In the genomic region with DNA sequence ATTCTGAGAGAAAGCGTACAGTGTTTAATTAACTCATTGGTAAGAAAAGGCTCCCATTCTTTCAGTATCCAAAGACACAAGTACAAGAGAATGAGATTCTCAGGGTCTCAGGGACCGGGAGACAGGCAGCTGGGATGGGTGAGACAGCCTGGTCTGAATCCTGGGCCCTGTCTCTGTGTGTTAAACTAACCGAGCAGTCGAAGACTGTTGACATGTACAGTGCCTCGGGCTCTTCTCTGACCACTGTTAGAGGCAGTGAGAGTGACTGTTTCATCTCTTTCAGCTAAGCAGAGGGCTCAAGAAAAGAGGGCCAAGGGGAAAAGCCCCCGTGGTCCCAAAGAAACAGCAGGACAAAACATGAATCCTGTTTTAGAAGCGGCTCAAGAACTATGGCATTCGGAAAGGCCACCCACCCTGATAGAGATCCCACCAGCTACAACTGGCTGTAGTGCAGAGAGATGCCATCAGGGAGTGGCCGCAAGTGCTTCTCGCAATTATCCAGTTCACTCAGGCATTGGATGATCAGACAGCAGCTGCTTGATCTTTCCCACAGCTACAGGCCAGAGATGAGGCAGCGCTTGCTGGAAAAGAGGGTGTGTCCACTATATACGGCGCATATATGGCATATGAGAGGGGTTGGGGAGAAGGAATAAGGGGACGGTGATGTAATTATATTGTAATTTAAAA, we compare ENCODE assay signal across 17 mouse cellular contexts.
DNase-seq lines count a peak whose midpoint lies in the region; ATAC-seq lines count a peak whose summit lies in the region.
"Had no signal": no experiment of that assay in that cellular context is flagged by ENCODE, and none has a peak within 500 bp of the region (broad histone marks: within the 10 kb centered on the region; RNA-seq: fewer than 3 reads in every experiment).

No protein-coding gene starts in this region.

- H3K27me3 ChIP-seq in forebrain, embryonic 10.5 days (ENCODE audit: poor library complexity, severe bottlenecking), result no peaks in the 10 kb centered on the region
- no peaks in the 10 kb centered on the region for H3K27me3 ChIP-seq in forebrain, embryonic 16.5 days (replicated peaks; ENCODE audit: control insufficient read depth, insufficient read depth, low read length)
- H3K27me3 ChIP-seq in forebrain, embryonic 14.5 days (replicated peaks; ENCODE audit: control insufficient read depth, insufficient read depth, low read length), result no peaks in the 10 kb centered on the region
- H3K27me3 ChIP-seq in midbrain, embryonic 13.5 days, result no peaks in the 10 kb centered on the region
- H3K27me3 ChIP-seq: embryonic facial prominence, embryonic 15.5 days; limb, embryonic 15.5 days had no signal

- ATAC-seq in forebrain, embryonic 16.5 days, result no peak
- ATAC-seq in forebrain, embryonic 14.5 days, result peak; percentile 62
- peak; percentile 81 for ATAC-seq in midbrain, embryonic 13.5 days
- no peak for ATAC-seq in megakaryocyte, adult 5-6 weeks (ENCODE audit: poor library complexity, severe bottlenecking)
- ATAC-seq in erythroblast, adult 5-6 weeks (replicated peaks; ENCODE audit: low FRiP score, poor library complexity, severe bottlenecking), result no peak

- WGBS in forebrain, embryonic 10.5 days, result 77% methylated on average over 14 of the region's 14 CpGs
- 56% methylated on average over 14 of the region's 14 CpGs for WGBS in forebrain, embryonic 16.5 days
- WGBS in forebrain, embryonic 14.5 days, result 65% methylated on average over 14 of the region's 14 CpGs
- WGBS in midbrain, embryonic 13.5 days, result 64% methylated on average over 14 of the region's 14 CpGs

- 0 out of 2 replicates have a peak overlapping the region, but pooled peaks have one; percentile 20 for H3K27ac ChIP-seq in forebrain, embryonic 10.5 days
- no peak overlapping the region for H3K27ac ChIP-seq in forebrain, embryonic 16.5 days (ENCODE audit: low read length)
- no peak overlapping the region for H3K27ac ChIP-seq in forebrain, embryonic 14.5 days (ENCODE audit: low read depth, low read length)
- no peak overlapping the region for H3K27ac ChIP-seq in midbrain, embryonic 13.5 days
- H3K27ac ChIP-seq: embryonic facial prominence, embryonic 15.5 days; gastrocnemius, adult 2 months; heart, embryonic 10.5 days; limb, embryonic 15.5 days had no signal

- H3K4me2 ChIP-seq in forebrain, embryonic 16.5 days (ENCODE audit: low read length), result no peak overlapping the region
- H3K4me2 ChIP-seq in forebrain, embryonic 14.5 days (ENCODE audit: low read length), result no peak overlapping the region
- H3K4me2 ChIP-seq in midbrain, embryonic 13.5 days (replicated peaks), result no peak overlapping the region
- H3K4me2 ChIP-seq: embryonic facial prominence, embryonic 15.5 days; limb, embryonic 15.5 days had no signal

- H3K36me3 ChIP-seq in forebrain, embryonic 10.5 days (replicated peaks), result no peaks in the 10 kb centered on the region
- H3K36me3 ChIP-seq in forebrain, embryonic 16.5 days (ENCODE audit: control insufficient read depth, insufficient read depth), result no peaks in the 10 kb centered on the region
- H3K36me3 ChIP-seq in forebrain, embryonic 14.5 days (ENCODE audit: control insufficient read depth, insufficient read depth, low read length), result no peaks in the 10 kb centered on the region
- H3K36me3 ChIP-seq in midbrain, embryonic 13.5 days, result no peaks in the 10 kb centered on the region; the same call in 1 of the 2 replicates
- H3K36me3 ChIP-seq: embryonic facial prominence, embryonic 15.5 days; heart, embryonic 10.5 days; limb, embryonic 15.5 days had no signal

- H3K9ac ChIP-seq in forebrain, embryonic 16.5 days (replicated peaks; ENCODE audit: low read depth, low read length), result no peak overlapping the region
- no peak overlapping the region for H3K9ac ChIP-seq in forebrain, embryonic 14.5 days (ENCODE audit: low read length)
- H3K9ac ChIP-seq in midbrain, embryonic 13.5 days (replicated peaks), result no peak overlapping the region
- H3K9ac ChIP-seq: embryonic facial prominence, embryonic 15.5 days; limb, embryonic 15.5 days had no signal

- no peak overlapping the region for H3K4me3 ChIP-seq in forebrain, embryonic 10.5 days
- no peak overlapping the region for H3K4me3 ChIP-seq in forebrain, embryonic 16.5 days (replicated peaks; ENCODE audit: low read length)
- H3K4me3 ChIP-seq in forebrain, embryonic 14.5 days (ENCODE audit: low read depth, low read length), result no peak overlapping the region
- no peak overlapping the region for H3K4me3 ChIP-seq in midbrain, embryonic 13.5 days (replicated peaks)
- H3K4me3 ChIP-seq: embryonic facial prominence, embryonic 15.5 days; gastrocnemius, adult 2 months; heart, embryonic 10.5 days; limb, embryonic 15.5 days had no signal

- no peak for DNase-seq in forebrain, embryonic 10.5 days (ENCODE audit: extremely low spot score, low spot score)
- DNase-seq in Muller cell, postnatal 12 days (ENCODE audit: inconsistent ontology term), result peak; percentile 62
- peak; percentile 17 for DNase-seq in forebrain, embryonic 14.5 days (ENCODE audit: low spot score)
- no peak for DNase-seq in frontal cortex, postnatal 36 days (ENCODE audit: low spot score in 2 of 2)
- DNase-seq: adrenal gland, postnatal 14 days; gastrocnemius, adult 2 months; heart, postnatal 36 days; kidney, adult 11 months; lung, adult 2 months; thymus, postnatal 4 days had no signal

- H3K9me3 ChIP-seq in forebrain, embryonic 10.5 days, result no peaks in the 10 kb centered on the region; the same call in 1 of the 2 replicates
- H3K9me3 ChIP-seq in forebrain, embryonic 16.5 days (ENCODE audit: control insufficient read depth, low read length), result peaks cover 3% of the 10 kb centered on the region; the same call in 1 of the 2 replicates
- peaks cover 5% of the 10 kb centered on the region; the same call in 1 of the 2 replicates for H3K9me3 ChIP-seq in forebrain, embryonic 14.5 days (replicated peaks; ENCODE audit: control insufficient read depth, low read length)
- H3K9me3 ChIP-seq in midbrain, embryonic 13.5 days, result 0 out of 2 replicates have a peak, but pooled peaks cover 3% of the 10 kb centered on the region
- H3K9me3 ChIP-seq: embryonic facial prominence, embryonic 15.5 days; heart, embryonic 10.5 days; limb, embryonic 15.5 days had no signal

- peaks cover 6% of the 10 kb centered on the region for H3K4me1 ChIP-seq in forebrain, embryonic 10.5 days
- H3K4me1 ChIP-seq in forebrain, embryonic 16.5 days (replicated peaks; ENCODE audit: control insufficient read depth, insufficient read depth, low read length), result no peaks in the 10 kb centered on the region
- H3K4me1 ChIP-seq in forebrain, embryonic 14.5 days (ENCODE audit: control insufficient read depth, insufficient read depth, low read length), result no peaks in the 10 kb centered on the region
- H3K4me1 ChIP-seq in midbrain, embryonic 13.5 days (replicated peaks), result peaks cover 5% of the 10 kb centered on the region; the same call in 1 of the 2 replicates
- H3K4me1 ChIP-seq: embryonic facial prominence, embryonic 15.5 days; heart, embryonic 10.5 days; limb, embryonic 15.5 days had no signal

Comparison
In these comparisons a context has a peak if more than half of its experiments do, and no peak if none do; other contexts are left out.
1. DNase-seq: peak in Muller cell, postnatal 12 days (single experiment) and forebrain, embryonic 14.5 days (single experiment); none in forebrain, embryonic 10.5 days (single experiment) and frontal cortex, postnatal 36 days (0 of 2).
2. ATAC-seq: peak in forebrain, embryonic 14.5 days (single experiment) and midbrain, embryonic 13.5 days (single experiment); none in forebrain, embryonic 16.5 days (single experiment), megakaryocyte, adult 5-6 weeks (single experiment) and erythroblast, adult 5-6 weeks (single experiment).